ENCODE assay signal across 7 mouse cellular contexts in genomic region chr12:40036666-40037065, GRCm38 (mm10). TPM values are rescaled to one million over a fixed set of nuclear protein-coding genes. Genes with fewer than 3 reads are reported as not detected.
DNase-seq lines count a peak whose midpoint lies in the region; ATAC-seq and TF ChIP-seq lines count a peak whose summit lies in the region.

No protein-coding gene starts in this region.

- peaks cover 20% of the 10 kb centered on the region for H3K4me1 ChIP-seq in forebrain, embryonic 13.5 days
- no peaks in the 10 kb centered on the region for H3K4me1 ChIP-seq in intestine, embryonic 16.5 days (ENCODE audit: control insufficient read depth, insufficient read depth, low read length)
- H3K4me1 ChIP-seq in lung, embryonic 15.5 days, result peaks cover 8% of the 10 kb centered on the region; the same call in 1 of the 2 replicates
- no peaks in the 10 kb centered on the region for H3K4me1 ChIP-seq in olfactory bulb, adult 2 months (ENCODE audit: control insufficient read depth, insufficient read depth, low read length)

- 4% methylated on average over 11 of the region's 11 CpGs for WGBS in forebrain, embryonic 13.5 days
- 1% methylated on average over 11 of the region's 11 CpGs for WGBS in intestine, embryonic 16.5 days
- under 1% methylated on average over 11 of the region's 11 CpGs for WGBS in lung, embryonic 15.5 days
- WGBS in olfactory bulb, adult 2 months, result 1% methylated on average over 11 of the region's 11 CpGs

- no peaks in the 10 kb centered on the region for H3K9me3 ChIP-seq in forebrain, embryonic 13.5 days (replicated peaks)
- H3K9me3 ChIP-seq in intestine, embryonic 16.5 days (ENCODE audit: control insufficient read depth, low read length), result no peaks in the 10 kb centered on the region
- no peaks in the 10 kb centered on the region for H3K9me3 ChIP-seq in lung, embryonic 15.5 days

- TF ChIP-seq POLR2A in olfactory bulb, adult 2 months (IDR thresholded peaks at IDR 0.05; ENCODE audit: insufficient read depth, low read depth, low read length), result no peak

- H3K4me2 ChIP-seq in forebrain, embryonic 13.5 days, result peak overlapping the region; percentile 73
- H3K4me2 ChIP-seq in intestine, embryonic 16.5 days (ENCODE audit: low read depth, low read length), result peak overlapping the region; percentile 57
- H3K4me2 ChIP-seq in lung, embryonic 15.5 days, result peak overlapping the region; percentile 80

- no peaks in the 10 kb centered on the region for H3K27me3 ChIP-seq in forebrain, embryonic 13.5 days
- no peaks in the 10 kb centered on the region for H3K27me3 ChIP-seq in intestine, embryonic 16.5 days (replicated peaks; ENCODE audit: control insufficient read depth, insufficient read depth, low read length)
- H3K27me3 ChIP-seq in lung, embryonic 15.5 days, result no peaks in the 10 kb centered on the region

- no peak for TF ChIP-seq CTCF in olfactory bulb, adult 2 months (IDR thresholded peaks at IDR 0.05; ENCODE audit: insufficient read depth, low read depth, low read length)

- H3K36me3 ChIP-seq in forebrain, embryonic 13.5 days (ENCODE audit: poor library complexity, severe bottlenecking), result peaks cover 1% of the 10 kb centered on the region; the same call in 1 of the 2 replicates
- 0 out of 2 replicates have a peak, but pooled peaks cover under 1% of the 10 kb centered on the region for H3K36me3 ChIP-seq in intestine, embryonic 16.5 days (ENCODE audit: control insufficient read depth, insufficient read depth, low read length)
- no peaks in the 10 kb centered on the region for H3K36me3 ChIP-seq in lung, embryonic 15.5 days

- peak overlapping the region; percentile 89 for H3K27ac ChIP-seq in forebrain, embryonic 13.5 days
- peak overlapping the region; percentile 91 for H3K27ac ChIP-seq in intestine, embryonic 16.5 days (ENCODE audit: low read length)
- peak overlapping the region; percentile 77; the same call in 1 of the 2 replicates for H3K27ac ChIP-seq in lung, embryonic 15.5 days
- H3K27ac ChIP-seq in olfactory bulb, adult 2 months (ENCODE audit: insufficient read depth, low read depth, low read length), result peak overlapping the region; percentile 47

- ATAC-seq in CD4-positive, CD25-positive, alpha-beta regulatory T cell, adult 4 months, result peak; percentile 28
- ATAC-seq in forebrain, embryonic 13.5 days, result no peak
- ATAC-seq in intestine, embryonic 16.5 days, result no peak
- no peak for ATAC-seq in lung, embryonic 15.5 days (ENCODE audit: borderline replicate concordance, extremely low read depth, low FRiP score, low TSS enrichment)

- H3K9ac ChIP-seq in forebrain, embryonic 13.5 days, result peak overlapping the region; percentile 83
- H3K9ac ChIP-seq in intestine, embryonic 16.5 days (ENCODE audit: low read depth, low read length), result peak overlapping the region; percentile 86
- H3K9ac ChIP-seq in lung, embryonic 15.5 days, result peak overlapping the region; percentile 65

- peak; percentile 54 for DNase-seq in Muller cell, postnatal 12 days (ENCODE audit: inconsistent ontology term)
- DNase-seq in ovary, postnatal 10 days (ENCODE audit: low spot score), result no peak

- peak overlapping the region; percentile 85 for H3K4me3 ChIP-seq in forebrain, embryonic 13.5 days
- H3K4me3 ChIP-seq in intestine, embryonic 16.5 days (ENCODE audit: low read length), result peak overlapping the region; percentile 78
- H3K4me3 ChIP-seq in lung, embryonic 15.5 days, result peak overlapping the region; percentile 95
- peak overlapping the region; percentile 90 for H3K4me3 ChIP-seq in olfactory bulb, adult 2 months (ENCODE audit: insufficient read depth, low read depth, low read length)

RNA-seq across cellular contexts. Expression of gene Arl4a, which starts 1.2 kb away (rescaled TPM):
- polyA plus RNA-seq in CD4-positive, CD25-positive, alpha-beta regulatory T cell, adult 4 months (2017; shearing (Covaris generic)), result 10 to 100 TPM; 89.4 to 99.4 TPM
- 65.0 and 69.9 TPM in 2 replicates for polyA plus RNA-seq in forebrain, embryonic 13.5 days (2015; fragmentation: Nextera tagmentation; extraction: Ambion mirVana)
- 75.1 and 75.4 TPM in 2 replicates for polyA plus RNA-seq in intestine, embryonic 16.5 days (2015; fragmentation: Nextera tagmentation; extraction: Ambion mirVana)
- 31.0 and 33.3 TPM in 2 replicates for polyA plus RNA-seq in lung, embryonic 15.5 days (2015; fragmentation: Nextera tagmentation; extraction: Ambion mirVana)
- polyA plus RNA-seq in olfactory bulb, adult 2 months (2012; ENCODE audit: insufficient read depth, insufficient read length, low replicate concordance, missing spikeins), result not detected in 2 replicates
